Mouse (Mus musculus) liver, embryonic 13.5 days (tissue): ENCODE measurements around the gene Numa1. TPM values are rescaled to one million over a fixed set of nuclear protein-coding genes. Genes with fewer than 3 reads are reported as not detected.
A peak's percentile ranks its signal among the peaks of the same experiment; 100 is the strongest.
"Not testable (repeated sequence)": the region's sequence is repeated elsewhere in the genome, so short reads cannot be mapped to it uniquely, and the experiment has no call there.

Experiments used
- ATAC-seq: fragments of 200-750 bp; cut with Nextera tagmentation; 2 replicates; pipeline ENCODE4 v1.8.0; 2017; ENCODE audit warnings: low read depth, mild to moderate bottlenecking, moderate number of reproducible peaks, moderate library complexity
- DNase-seq: peaks from one replicate; pipeline ENCODE4 v3.0.0; 2022
- H3K27ac ChIP-seq: fragments of 300-500 bp; sonication (generic); 2 replicates; pipeline ENCODE4 v1.5.1; 2015; ENCODE audit warnings: moderate library complexity, mild to moderate bottlenecking, inconsistent platforms
- H3K27me3 ChIP-seq: fragments of 300-500 bp; sonication (generic); 2 replicates; pipeline ENCODE4 v1.6.1; 2015; ENCODE audit warnings: mild to moderate bottlenecking, inconsistent platforms
- H3K36me3 ChIP-seq: fragments of 300-500 bp; sonication (generic); 2 replicates; pipeline ENCODE4 v1.6.1; 2015; ENCODE audit warnings: mild to moderate bottlenecking, inconsistent platforms
- H3K4me1 ChIP-seq: fragments of 300-500 bp; sonication (generic); replicated peaks from 2 replicates; pipeline ENCODE4 v1.6.1; 2015; ENCODE audit warnings: inconsistent platforms
- H3K4me2 ChIP-seq: fragments of 300-500 bp; sonication (generic); 2 replicates; pipeline ENCODE4 v1.6.1; 2015; ENCODE audit warnings: inconsistent platforms, mild to moderate bottlenecking, moderate library complexity
- H3K4me3 ChIP-seq: fragments of 300-500 bp; sonication (generic); replicated peaks from 2 replicates; pipeline ENCODE4 v1.5.1; 2015; ENCODE audit warnings: mild to moderate bottlenecking, inconsistent platforms
- H3K9ac ChIP-seq: fragments of 300-500 bp; sonication (generic); 2 replicates; pipeline ENCODE4 v1.6.1; 2015; ENCODE audit warnings: mild to moderate bottlenecking, inconsistent platforms
- H3K9me3 ChIP-seq: fragments of 300-500 bp; sonication (generic); replicated peaks from 2 replicates; pipeline ENCODE4 v1.6.1; 2016; ENCODE audit warnings: inconsistent platforms
- WGBS: fragments of 180-500 bp; shearing (Covaris S2); methylation state at CpG from one replicate; pipeline ENCODE4 v1.1.7; 2015; ENCODE audit not compliant: insufficient replicate concordance; 5-methylcytosine and 5-hydroxymethylcytosine counted together
- polyA plus RNA-seq: library from polyadenylated mRNA; unstranded; fragments of >200 nt; fragmentation: Nextera tagmentation; extraction: Ambion mirVana; gene quantifications from 2 replicates; pipeline ENCODE4 v1.2.1, GENCODE M21; 2015

Numa1 gene
- polyA plus RNA-seq, 1 experiment from 2014 or later = 24.5 TPM

DNA sequence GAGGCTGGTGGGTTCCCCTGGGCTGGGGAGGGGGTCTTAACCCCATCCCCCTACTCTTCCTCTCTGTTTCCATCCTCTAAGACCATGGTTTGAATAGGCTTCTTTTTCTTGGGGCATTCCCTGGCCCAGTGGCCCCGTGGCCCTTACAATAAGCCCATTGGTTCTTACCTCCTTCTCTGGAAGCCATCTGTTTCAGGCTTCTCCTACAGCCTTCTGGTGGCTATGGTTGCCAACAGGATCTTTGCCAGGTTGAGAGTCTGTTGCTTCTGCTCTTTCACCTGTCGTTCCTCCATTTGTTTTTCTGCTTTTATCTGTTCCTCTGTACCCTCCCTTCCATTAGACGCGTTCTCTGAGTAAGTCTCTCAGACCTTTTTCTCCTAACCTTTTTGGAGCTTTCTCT, 3.7 kb downstream of the Numa1 start:
- no peak overlapping the region for H3K9ac ChIP-seq
- H3K27me3 ChIP-seq = no peaks in the 10 kb centered on the region
- ATAC-seq (no peak), DNase-seq (no peak)
- no peak overlapping the region for H3K27ac ChIP-seq
- WGBS = 87% methylated on average over 4 of the region's 4 CpGs
- H3K9me3 ChIP-seq = no peaks in the 10 kb centered on the region
- H3K4me1 ChIP-seq = peaks cover 81% of the 10 kb centered on the region
- H3K4me2 ChIP-seq = no peak overlapping the region
- H3K4me3 ChIP-seq = no peak overlapping the region
- peaks cover 35% of the 10 kb centered on the region for H3K36me3 ChIP-seq

- no peaks in the 10 kb centered on the region for H3K9me3 ChIP-seq
- no peak overlapping the region for H3K4me2 ChIP-seq
- H3K27me3 ChIP-seq = no peaks in the 10 kb centered on the region
- H3K4me3 ChIP-seq = no peak overlapping the region
- no peak overlapping the region for H3K9ac ChIP-seq
- ATAC-seq (no peak), DNase-seq (no peak)
- peaks cover 77% of the 10 kb centered on the region for H3K4me1 ChIP-seq
- no peak overlapping the region for H3K27ac ChIP-seq
- H3K36me3 ChIP-seq = peaks cover 35% of the 10 kb centered on the region
- 83% methylated on average over 2 of the region's 2 CpGs for WGBS
Measured at GRCm38 (mm10) chr7:101938348-101938747, 4.4 kb downstream of the Numa1 start.

- Histone ChIP-seq H3K27me3 (no peaks in the 10 kb centered on the region), H3K27ac (no peak overlapping the region), H3K9ac (no peak overlapping the region), H3K4me2 (no peak overlapping the region), H3K36me3 (peaks cover 35% of the 10 kb centered on the region), H3K4me1 (peaks cover 82% of the 10 kb centered on the region), H3K4me3 (no peak overlapping the region), H3K9me3 (no peaks in the 10 kb centered on the region)
- ATAC-seq (no peak), DNase-seq (no peak)
- 88% methylated on average over 4 of the region's 4 CpGs for WGBS
Measured at GRCm38 (mm10) chr7:101939758-101940157, 5.8 kb downstream of the Numa1 start.

GRCm38 (mm10) chr7:101949008-101949407, 15.1 kb downstream of the Numa1 start:
- 64% methylated on average over 5 of the region's 5 CpGs for WGBS

GRCm38 (mm10) chr7:101951648-101952047, 17.7 kb downstream of the Numa1 start:
- DNase-seq = no peak
- H3K27me3 ChIP-seq = no peaks in the 10 kb centered on the region
- WGBS = 68% methylated on average over 1 of the region's 1 CpGs
- H3K36me3 ChIP-seq = 0 out of 2 replicates have a peak, but pooled peaks cover 3% of the 10 kb centered on the region
- no peak overlapping the region for H3K4me3 ChIP-seq
- no peak overlapping the region for H3K27ac ChIP-seq
- no peak for ATAC-seq
- no peak overlapping the region for H3K9ac ChIP-seq
- H3K4me1 ChIP-seq = peaks cover 59% of the 10 kb centered on the region
- H3K4me2 ChIP-seq = no peak overlapping the region
- H3K9me3 ChIP-seq = no peaks in the 10 kb centered on the region

More at GRCm38 (mm10) chr7:101949008-101949407, 15.1 kb downstream of the Numa1 start:
- Histone ChIP-seq H3K4me1 (peaks cover 57% of the 10 kb centered on the region), H3K36me3 (0 out of 2 replicates have a peak, but pooled peaks cover 14% of the 10 kb centered on the region)
- H3K4me2 ChIP-seq, H3K27me3 ChIP-seq, H3K9ac ChIP-seq, H3K4me3 ChIP-seq, ATAC-seq, DNase-seq, H3K9me3 ChIP-seq, H3K27ac ChIP-seq: not testable (repeated sequence)

DNA sequence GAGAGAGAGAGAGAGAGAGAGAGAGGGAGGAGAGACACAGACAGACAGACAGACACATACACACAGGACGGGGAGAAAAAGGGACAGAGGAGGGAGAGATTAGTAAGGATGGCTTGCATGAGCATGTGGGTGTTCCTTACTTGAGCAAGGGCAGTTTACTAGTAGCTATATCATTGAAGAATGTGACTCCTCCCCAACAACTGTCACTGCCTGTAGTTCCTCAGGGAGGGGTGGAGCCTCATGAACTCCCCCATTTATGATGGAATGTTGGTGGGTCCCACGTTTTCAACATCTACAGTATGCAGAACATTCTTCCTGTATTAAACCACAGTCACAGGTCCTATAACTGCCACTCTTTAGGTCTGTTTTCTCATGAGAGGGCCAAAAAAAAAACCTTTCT, 18.2 kb downstream of the Numa1 start:
- DNase-seq = no peak
- ATAC-seq = peak; percentile 51; the same call in 1 of the 2 replicates
- Histone ChIP-seq H3K27me3 (no peaks in the 10 kb centered on the region), H3K4me1 (peaks cover 62% of the 10 kb centered on the region), H3K4me3 (no peak overlapping the region), H3K4me2 (no peak overlapping the region), H3K27ac (no peak overlapping the region), H3K9ac (no peak overlapping the region), H3K36me3 (0 out of 2 replicates have a peak, but pooled peaks cover 5% of the 10 kb centered on the region), H3K9me3 (no peaks in the 10 kb centered on the region)
- 30% methylated on average over 2 of the region's 2 CpGs for WGBS

GRCm38 (mm10) chr7:101954163-101954562, 20.3 kb downstream of the Numa1 start:
- DNase-seq (no peak), ATAC-seq (no peak)
- no peak overlapping the region for H3K4me2 ChIP-seq
- 85% methylated on average over 2 of the region's 2 CpGs for WGBS
- H3K27ac ChIP-seq = no peak overlapping the region
- no peaks in the 10 kb centered on the region for H3K9me3 ChIP-seq
- H3K4me1 ChIP-seq = peaks cover 51% of the 10 kb centered on the region
- no peak overlapping the region for H3K9ac ChIP-seq
- no peak overlapping the region for H3K4me3 ChIP-seq
- no peaks in the 10 kb centered on the region for H3K27me3 ChIP-seq
- H3K36me3 ChIP-seq = 0 out of 2 replicates have a peak, but pooled peaks cover 3% of the 10 kb centered on the region

DNA sequence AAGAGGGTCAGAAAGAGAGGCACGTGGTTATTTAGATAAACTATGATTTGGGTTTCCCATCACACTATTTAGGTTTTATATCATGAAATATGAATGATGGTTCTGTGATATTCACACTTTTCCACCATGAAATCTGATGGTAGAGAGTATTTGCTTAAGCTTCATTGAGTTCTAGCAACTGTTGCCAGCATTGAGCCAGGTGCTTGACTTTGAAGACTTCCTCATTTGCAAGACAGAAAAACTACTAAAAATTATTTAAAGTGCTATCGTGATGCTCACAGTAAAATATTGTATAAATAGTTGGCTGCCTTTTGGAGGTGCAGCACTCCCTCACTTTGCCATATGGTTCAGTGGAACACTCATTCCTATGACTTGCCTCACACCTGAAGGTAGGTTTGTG, 21.4 kb downstream of the Numa1 start:
- Histone ChIP-seq H3K9ac (no peak overlapping the region), H3K4me3 (no peak overlapping the region), H3K36me3 (0 out of 2 replicates have a peak, but pooled peaks cover 3% of the 10 kb centered on the region), H3K27ac (no peak overlapping the region), H3K9me3 (no peaks in the 10 kb centered on the region), H3K4me1 (peaks cover 57% of the 10 kb centered on the region), H3K27me3 (no peaks in the 10 kb centered on the region), H3K4me2 (no peak overlapping the region)
- DNase-seq = no peak
- WGBS = 62% methylated on average over 2 of the region's 2 CpGs
- no peak for ATAC-seq

- WGBS = 36% methylated on average over 4 of the region's 4 CpGs
- DNase-seq = no peak
- H3K4me3 ChIP-seq = no peak overlapping the region
- H3K4me1 ChIP-seq = peaks cover 57% of the 10 kb centered on the region
- H3K9ac ChIP-seq = no peak overlapping the region
- H3K9me3 ChIP-seq = no peaks in the 10 kb centered on the region
- 0 out of 2 replicates have a peak, but pooled peaks cover 3% of the 10 kb centered on the region for H3K36me3 ChIP-seq
- no peak overlapping the region for H3K27ac ChIP-seq
- no peak; the same call in 1 of the 2 replicates for ATAC-seq
- H3K4me2 ChIP-seq = no peak overlapping the region
- no peaks in the 10 kb centered on the region for H3K27me3 ChIP-seq
Measured at GRCm38 (mm10) chr7:101955862-101956261, 22.0 kb downstream of the Numa1 start.

- DNase-seq (no peak), ATAC-seq (no peak)
- 0 out of 2 replicates have a peak, but pooled peaks cover 3% of the 10 kb centered on the region for H3K36me3 ChIP-seq
- no peaks in the 10 kb centered on the region for H3K9me3 ChIP-seq
- WGBS = 71% methylated on average over 1 of the region's 1 CpGs
- H3K27me3 ChIP-seq = no peaks in the 10 kb centered on the region
- peaks cover 54% of the 10 kb centered on the region for H3K4me1 ChIP-seq
- H3K9ac ChIP-seq = no peak overlapping the region
- no peak overlapping the region for H3K4me2 ChIP-seq
- H3K4me3 ChIP-seq = no peak overlapping the region
- H3K27ac ChIP-seq = no peak overlapping the region
Measured at GRCm38 (mm10) chr7:101956481-101956880, 22.6 kb downstream of the Numa1 start.

- Histone ChIP-seq H3K4me2 (no peak overlapping the region), H3K9me3 (no peaks in the 10 kb centered on the region), H3K4me1 (peaks cover 51% of the 10 kb centered on the region), H3K9ac (no peak overlapping the region), H3K4me3 (no peak overlapping the region), H3K27ac (no peak overlapping the region), H3K27me3 (no peaks in the 10 kb centered on the region), H3K36me3 (0 out of 2 replicates have a peak, but pooled peaks cover 3% of the 10 kb centered on the region)
- WGBS = 85% methylated on average over 5 of the region's 5 CpGs
- no peak for DNase-seq
- ATAC-seq = no peak
Measured at GRCm38 (mm10) chr7:101956911-101957310, 23.0 kb downstream of the Numa1 start.

DNA sequence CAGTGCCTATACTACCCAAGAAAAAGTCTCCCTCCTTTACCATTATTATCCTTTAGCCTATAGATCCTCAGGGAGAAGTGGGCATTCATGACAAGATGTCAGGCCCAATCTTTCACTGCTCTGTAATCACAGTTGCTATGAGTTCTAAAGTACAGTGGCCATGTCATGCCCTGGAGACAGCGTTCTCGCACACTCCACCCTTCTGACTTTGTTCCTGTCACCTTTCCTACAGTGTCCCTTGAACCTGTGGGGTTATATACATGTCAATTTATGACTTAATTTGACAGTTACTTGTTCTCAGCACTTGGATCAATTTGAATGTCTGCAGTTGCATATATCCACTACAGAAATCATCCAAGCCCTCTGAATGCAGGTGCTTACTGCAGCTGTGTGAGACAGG, 28.9 kb downstream of the Numa1 start:
- Histone ChIP-seq H3K36me3 (no peaks in the 10 kb centered on the region), H3K9me3 (no peaks in the 10 kb centered on the region), H3K4me1 (peaks cover 55% of the 10 kb centered on the region), H3K9ac (no peak overlapping the region), H3K4me2 (no peak overlapping the region), H3K27ac (no peak overlapping the region; the same call in 1 of the 2 replicates), H3K4me3 (no peak overlapping the region), H3K27me3 (no peaks in the 10 kb centered on the region)
- 85% methylated on average over 2 of the region's 2 CpGs for WGBS
- DNase-seq (no peak), ATAC-seq (no peak)
